Mouse (Mus musculus) inflammation-experienced regulatory T-cells, adult 16 weeks (primary cell): ENCODE data around the gene Scgb1b18. TPM values are rescaled to one million over a fixed set of nuclear protein-coding genes. Genes with fewer than 3 reads are reported as not detected.

Experiments used
- polyA plus RNA-seq: library from polyadenylated mRNA; unstranded; fragments of 100-300 nt; shearing (Covaris generic); gene quantifications from one replicate; pipeline ENCODE4 v1.2.1, GENCODE M21; 2017

The Scgb1b18 gene
- polyA plus RNA-seq = not detected

DNA sequence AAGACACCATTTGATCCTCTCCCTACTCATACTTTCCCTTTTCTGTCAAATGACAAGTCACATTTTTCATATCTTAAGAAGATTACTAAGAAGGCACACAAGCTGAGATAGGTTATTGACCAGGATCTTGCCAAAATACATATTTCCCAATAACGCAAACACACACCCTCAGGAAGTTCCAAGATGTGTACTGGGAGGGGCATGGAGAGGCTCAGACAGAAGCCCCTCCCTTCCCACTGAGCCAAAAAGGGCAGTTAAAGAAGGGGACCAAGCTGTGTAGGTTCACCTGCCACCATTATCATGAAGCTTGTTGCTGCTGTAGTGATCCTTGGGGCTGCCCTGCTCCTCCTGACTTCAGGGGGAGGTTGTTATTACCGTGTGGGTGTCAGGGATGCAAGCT is at the start of gene Scgb1b18:
TSS of gene Scgb1b18 (plus strand) at position 301 of the 400 bp plus-strand sequence.

DNA sequence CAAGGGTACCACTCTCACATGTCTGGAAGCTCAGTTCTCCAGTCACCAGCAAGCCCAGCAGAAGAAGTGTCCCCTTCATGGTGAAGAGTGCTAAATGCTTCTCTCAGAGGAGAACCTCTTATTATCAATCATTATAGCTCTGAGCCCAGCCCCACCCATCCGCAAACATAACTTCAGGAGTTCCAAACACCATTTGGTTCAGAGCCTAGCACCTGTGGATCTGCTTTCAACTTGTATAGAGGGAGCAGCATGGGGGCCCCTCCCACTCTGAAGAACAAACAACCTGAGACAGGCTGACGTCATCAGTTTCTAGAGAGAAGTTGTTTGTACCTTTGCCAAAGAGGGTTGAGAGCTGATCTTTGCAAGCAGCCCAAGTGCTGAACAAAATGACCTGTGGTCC is 11.6 kb upstream of the Scgb1b18 start, which contains the start of gene Scgb2b18:
TSS of gene Scgb2b18 (minus strand) at position 101 of the 400 bp plus-strand sequence.

Other genes with a start within 250 kb of the Scgb1b18 start
- gene Scgb2b17, start 129.0 kb upstream of the Scgb1b18 start, polyA plus RNA-seq = not detected
- gene Scgb1b17, start 122.1 kb upstream of the Scgb1b18 start, polyA plus RNA-seq = not detected
- gene Scgb2b18, start 11.7 kb upstream of the Scgb1b18 start, polyA plus RNA-seq = not detected
- gene Scgb2b19, start 94.8 kb downstream of the Scgb1b18 start, polyA plus RNA-seq = not detected
- not detected for gene Scgb1b19, start 101.7 kb downstream of the Scgb1b18 start, polyA plus RNA-seq
- gene Scgb2b20, start 180.8 kb downstream of the Scgb1b18 start, polyA plus RNA-seq = not detected
- not detected for gene Scgb1b20, start 187.7 kb downstream of the Scgb1b18 start, polyA plus RNA-seq